Mouse (Mus musculus): Measurements from ENCODE around the gene Pcnp. TPM values are rescaled to one million over a fixed set of nuclear protein-coding genes. Genes with fewer than 3 reads are reported as not detected.
A peak's percentile ranks its signal among the peaks of the same experiment; 100 is the strongest.

Gene Pcnp
- polyA plus RNA-seq, 1 experiment from 2014 or later = 296 TPM

DNA sequence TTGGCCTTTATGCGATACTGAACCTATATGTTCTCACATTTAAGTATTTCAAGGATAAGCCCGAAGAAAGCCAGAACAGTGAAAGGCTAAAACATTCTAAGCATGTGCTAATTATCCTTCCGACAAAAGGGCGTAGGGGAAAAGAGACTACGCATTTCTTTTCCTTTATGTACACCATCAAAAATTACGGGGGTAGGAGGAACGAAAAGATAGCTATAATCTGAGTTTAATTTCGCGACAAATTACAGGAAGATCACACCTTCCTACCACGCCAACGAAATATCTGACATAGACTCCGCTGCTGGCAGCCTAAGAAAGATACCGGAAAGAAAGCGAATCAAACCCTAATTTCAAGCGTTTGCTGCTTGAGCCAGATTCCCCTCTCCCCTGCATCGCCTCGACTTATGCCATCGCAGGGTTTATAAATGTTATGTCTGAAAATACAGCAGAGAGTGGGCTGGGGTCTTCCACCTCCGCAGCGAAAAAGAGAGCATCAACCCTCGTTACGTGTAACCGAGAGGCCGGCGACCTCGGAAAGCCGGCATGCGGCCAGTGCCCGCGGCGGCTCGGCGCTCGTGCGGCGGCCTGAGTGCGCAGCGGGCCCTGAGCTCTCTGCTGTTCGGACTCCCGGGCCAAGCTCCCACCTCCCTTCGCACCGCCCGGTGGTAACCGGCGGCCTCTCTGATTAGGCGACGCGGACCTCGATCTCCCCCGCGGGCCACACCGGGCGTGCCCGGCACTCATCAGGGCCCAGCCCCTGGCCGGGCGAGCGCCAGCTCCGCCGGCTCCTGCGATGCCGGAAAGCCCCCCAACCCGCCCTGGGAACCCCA, 602 bp downstream of the Pcnp start:
- Histone ChIP-seq H3K9me3 (replicated peaks) (no peaks in the 10 kb centered on the region), H3K9ac (peak overlapping the region; percentile 92), H3K4me3 (peak overlapping the region; percentile 93), H3K4me2 (peak overlapping the region; percentile 63), H3K36me3 (ENCODE audit: poor library complexity, severe bottlenecking) (peaks cover 27% of the 10 kb centered on the region), H3K27me3 (no peaks in the 10 kb centered on the region), H3K4me1 (peaks cover 23% of the 10 kb centered on the region), H3K27ac (peak overlapping the region; percentile 89)
- WGBS = under 1% methylated on average over 62 of the region's 62 CpGs
- ATAC-seq = peak; percentile 81

DNA sequence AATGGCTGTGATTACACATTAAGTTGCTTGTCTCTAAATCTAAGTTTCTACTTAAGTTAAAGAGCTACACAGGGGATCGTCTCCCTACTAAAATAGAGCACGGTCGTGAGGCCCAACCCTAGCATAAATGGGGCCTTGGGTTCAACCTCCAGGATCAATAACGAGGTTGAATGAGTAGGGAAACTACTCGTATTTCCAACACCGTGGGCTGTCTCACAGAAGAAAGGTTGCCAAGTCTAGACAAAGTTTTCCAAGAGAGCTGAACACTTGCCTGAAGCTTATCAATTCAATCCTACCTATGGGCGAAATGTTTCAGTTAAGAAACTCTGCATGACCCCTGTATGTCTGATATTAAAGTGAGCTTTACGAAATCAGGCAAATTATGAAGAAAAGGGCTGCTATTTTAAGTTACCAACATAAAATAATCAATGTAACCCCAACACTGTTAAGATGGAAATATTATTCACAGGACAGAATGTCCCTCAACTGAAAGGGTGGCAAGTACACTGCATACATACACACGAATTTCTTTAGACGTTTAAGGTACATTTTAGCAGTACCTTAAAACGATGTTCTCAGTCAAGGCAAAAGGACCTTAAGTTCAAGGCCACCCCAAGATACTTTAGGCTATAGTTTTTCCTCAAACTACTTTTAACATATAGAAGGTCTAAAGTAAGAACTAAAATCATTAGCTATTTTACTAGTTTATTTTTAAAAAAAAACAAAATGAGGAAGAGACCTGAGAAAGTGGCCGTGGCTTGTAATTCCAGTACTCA, 1.5 kb downstream of the Pcnp start:
- no peak for ATAC-seq
- peak overlapping the region; percentile 92 for H3K9ac ChIP-seq
- no peaks in the 10 kb centered on the region for H3K27me3 ChIP-seq
- H3K9me3 ChIP-seq (replicated peaks) = no peaks in the 10 kb centered on the region
- peaks cover 23% of the 10 kb centered on the region for H3K4me1 ChIP-seq
- H3K36me3 ChIP-seq (ENCODE audit: poor library complexity, severe bottlenecking) = peaks cover 21% of the 10 kb centered on the region
- peak overlapping the region; percentile 63 for H3K4me2 ChIP-seq
- WGBS = 41% methylated on average over 12 of the region's 12 CpGs
- H3K4me3 ChIP-seq = peak overlapping the region; percentile 93
- no peak overlapping the region for H3K27ac ChIP-seq

DNA sequence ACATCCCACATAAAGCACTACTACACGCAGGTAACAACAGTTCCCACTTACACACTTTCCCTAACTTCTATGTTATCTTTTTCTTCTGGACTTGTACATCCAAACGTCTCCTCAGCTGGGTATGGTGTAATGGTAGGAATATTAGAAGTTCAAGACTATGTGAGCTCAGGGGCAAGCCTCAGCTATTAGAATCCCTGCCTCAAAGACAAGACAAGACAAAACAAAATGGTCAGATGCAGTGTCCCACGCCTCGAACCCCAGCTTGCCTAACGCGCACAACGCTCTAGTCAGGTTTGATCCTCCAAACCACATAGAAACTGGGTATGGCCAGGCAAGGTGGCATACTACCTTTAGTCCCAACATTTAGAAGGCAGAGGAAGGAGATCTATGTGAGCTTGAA, 9.9 kb downstream of the Pcnp start:
- peaks cover 54% of the 10 kb centered on the region for H3K36me3 ChIP-seq (ENCODE audit: poor library complexity, severe bottlenecking)
- WGBS = 97% methylated on average over 7 of the region's 7 CpGs
- no peak overlapping the region for H3K9ac ChIP-seq

DNA sequence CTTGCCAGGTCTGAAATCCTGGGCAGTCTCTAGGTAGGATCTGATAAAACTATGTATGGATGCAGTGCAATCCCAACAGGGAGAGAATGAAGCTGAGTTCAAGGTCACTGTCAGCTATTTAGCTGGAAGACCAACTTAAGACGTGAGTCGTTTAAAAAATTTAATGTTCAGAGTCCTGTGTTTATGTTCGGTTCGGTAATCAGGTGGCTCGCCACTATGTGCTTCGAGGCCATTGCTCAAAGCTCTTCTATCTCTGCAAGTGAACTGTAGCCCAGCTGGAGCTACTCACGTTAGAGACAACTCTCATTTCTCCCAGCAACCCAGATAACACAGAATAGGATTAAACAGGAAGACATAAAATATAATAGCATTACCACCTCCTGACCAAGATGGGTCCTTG, 15.5 kb downstream of the Pcnp start:
- H3K4me1 ChIP-seq = no peaks in the 10 kb centered on the region
- ATAC-seq = no peak
- H3K27me3 ChIP-seq = no peaks in the 10 kb centered on the region
- H3K27ac ChIP-seq = no peak overlapping the region
- no peaks in the 10 kb centered on the region for H3K9me3 ChIP-seq (replicated peaks)
- H3K4me3 ChIP-seq = no peak overlapping the region
- WGBS = 89% methylated on average over 7 of the region's 7 CpGs
- no peak overlapping the region for H3K4me2 ChIP-seq
- no peak overlapping the region for H3K9ac ChIP-seq
- peaks cover 59% of the 10 kb centered on the region for H3K36me3 ChIP-seq (ENCODE audit: poor library complexity, severe bottlenecking)

More for the DNA sequence above, 9.9 kb downstream of the Pcnp start:
- H3K27ac ChIP-seq = no peak overlapping the region
- H3K27me3 ChIP-seq = no peaks in the 10 kb centered on the region
- H3K4me2 ChIP-seq = no peak overlapping the region
- no peak for ATAC-seq
- no peaks in the 10 kb centered on the region for H3K4me1 ChIP-seq
- no peak overlapping the region for H3K4me3 ChIP-seq
- no peaks in the 10 kb centered on the region for H3K9me3 ChIP-seq (replicated peaks)

DNA sequence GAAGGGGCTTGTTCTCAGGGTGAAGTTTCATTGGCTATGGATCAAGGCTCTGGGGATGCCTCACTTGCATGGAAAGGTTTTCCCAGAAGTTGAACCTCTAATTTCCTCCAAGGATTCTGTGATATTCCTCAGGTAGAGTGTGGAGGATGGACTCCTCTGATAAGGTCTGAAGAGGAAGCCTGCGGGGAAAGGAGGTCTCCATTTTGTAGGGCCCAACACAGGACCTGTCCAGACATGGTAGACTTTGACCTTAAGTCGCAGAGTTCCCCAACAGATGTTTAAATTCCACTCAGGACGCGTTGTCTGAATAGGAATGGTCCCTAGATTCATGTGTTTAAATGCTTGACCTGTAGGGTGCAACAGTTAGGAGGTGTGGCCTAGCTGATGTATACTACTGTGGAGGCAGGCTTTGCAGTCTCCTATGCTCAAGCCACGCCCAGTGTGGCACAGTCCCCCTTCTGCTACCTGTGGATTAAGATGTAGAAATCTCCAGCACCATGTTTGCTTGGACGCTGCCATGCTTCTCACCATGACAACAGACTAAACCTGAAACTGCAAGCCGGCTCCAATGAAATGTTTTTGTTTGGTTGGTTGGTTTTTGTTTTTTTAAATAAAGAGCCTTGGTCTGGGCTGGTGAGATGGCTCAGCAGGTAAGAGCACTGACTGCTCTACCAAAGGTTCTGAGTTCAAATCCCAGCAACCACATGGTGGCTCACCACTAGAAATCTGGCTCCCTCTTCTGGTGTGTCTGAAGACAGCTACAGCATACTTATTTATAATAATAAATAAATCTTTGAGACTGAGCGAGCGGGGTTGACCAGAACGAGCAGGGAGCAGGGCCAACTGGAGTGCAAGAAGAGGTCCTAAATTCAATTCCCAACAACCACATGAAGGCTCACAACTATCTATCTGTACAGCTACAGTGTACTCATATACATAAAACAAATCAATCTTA, 16.5 kb downstream of the Pcnp start:
- ATAC-seq = peak; percentile 48; the same call in 1 of the 2 replicates
- Histone ChIP-seq H3K9ac (no peak overlapping the region), H3K27ac (no peak overlapping the region), H3K4me2 (no peak overlapping the region), H3K27me3 (no peaks in the 10 kb centered on the region), H3K4me1 (no peaks in the 10 kb centered on the region), H3K9me3 (replicated peaks) (no peaks in the 10 kb centered on the region), H3K36me3 (ENCODE audit: poor library complexity, severe bottlenecking) (peaks cover 51% of the 10 kb centered on the region), H3K4me3 (no peak overlapping the region)
- 91% methylated on average over 10 of the region's 10 CpGs for WGBS

DNA sequence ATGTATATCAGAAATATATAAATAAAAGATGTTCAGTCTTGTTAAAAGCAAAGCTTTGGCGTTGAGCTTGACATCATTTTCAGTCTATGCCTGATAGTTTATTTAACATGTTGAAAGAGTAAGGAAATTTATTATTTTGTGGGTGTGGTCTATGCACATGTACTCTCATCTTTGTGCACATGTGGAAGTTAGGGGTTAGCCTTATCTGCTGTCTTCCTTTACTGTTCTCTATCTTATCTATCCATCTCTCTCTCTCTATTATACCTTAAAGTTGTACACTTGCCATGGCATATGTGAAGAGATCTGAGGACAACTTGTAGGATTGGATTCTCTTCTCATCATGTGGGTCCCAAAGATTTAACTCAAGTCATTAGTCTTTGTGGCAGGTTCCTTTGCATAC, 20.7 kb downstream of the Pcnp start:
- Histone ChIP-seq H3K4me3 (no peak overlapping the region), H3K9ac (no peak overlapping the region), H3K9me3 (replicated peaks) (no peaks in the 10 kb centered on the region), H3K36me3 (ENCODE audit: poor library complexity, severe bottlenecking) (peaks cover 59% of the 10 kb centered on the region), H3K27ac (no peak overlapping the region), H3K27me3 (no peaks in the 10 kb centered on the region), H3K4me1 (no peaks in the 10 kb centered on the region), H3K4me2 (no peak overlapping the region)
- ATAC-seq = no peak
- WGBS = 95% methylated on average over 1 of the region's 1 CpGs

DNA sequence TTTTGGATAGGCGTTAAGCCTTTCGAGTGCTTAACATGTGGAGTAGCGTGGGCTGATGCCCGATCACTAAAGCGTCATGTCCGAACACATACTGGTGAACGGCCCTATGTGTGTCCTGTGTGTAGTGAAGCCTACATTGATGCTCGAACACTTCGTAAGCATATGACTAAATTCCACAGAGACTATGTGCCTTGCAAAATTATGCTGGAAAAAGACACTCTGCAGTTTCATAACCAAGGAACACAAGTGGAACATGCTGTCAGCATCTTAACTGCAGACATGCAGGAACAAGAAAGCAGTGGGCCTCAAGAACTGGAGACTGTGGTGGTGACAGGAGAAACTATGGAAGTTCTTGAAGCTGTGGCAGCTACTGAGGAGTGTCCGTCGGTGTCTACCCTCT, 22.7 kb downstream of the Pcnp start:
- no peak overlapping the region for H3K4me2 ChIP-seq
- ATAC-seq = no peak
- H3K9ac ChIP-seq = no peak overlapping the region
- no peaks in the 10 kb centered on the region for H3K27me3 ChIP-seq
- H3K4me1 ChIP-seq = no peaks in the 10 kb centered on the region
- H3K27ac ChIP-seq = no peak overlapping the region
- no peak overlapping the region for H3K4me3 ChIP-seq
- 94% methylated on average over 11 of the region's 11 CpGs for WGBS
- H3K9me3 ChIP-seq (replicated peaks) = no peaks in the 10 kb centered on the region
- H3K36me3 ChIP-seq (ENCODE audit: poor library complexity, severe bottlenecking) = peaks cover 59% of the 10 kb centered on the region

DNA sequence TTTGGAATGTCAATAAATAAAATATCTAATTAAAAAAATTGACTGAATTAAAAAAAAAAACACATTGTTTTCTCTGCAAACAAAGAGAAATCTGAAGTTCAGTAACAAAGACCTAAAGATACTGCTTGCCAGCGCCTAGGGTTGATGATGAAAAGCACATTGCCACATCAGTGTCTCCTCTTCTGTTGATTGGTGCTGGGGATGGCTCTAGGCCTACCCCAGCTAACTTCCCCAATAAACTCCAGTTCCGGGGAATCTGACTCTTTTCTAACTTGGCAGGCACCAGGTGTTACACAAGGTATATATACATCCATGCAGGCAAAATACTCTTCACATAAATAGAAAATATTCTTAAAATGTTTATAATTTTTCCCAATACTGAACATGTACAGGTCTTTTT, 35.3 kb downstream of the Pcnp start:
- Histone ChIP-seq H3K9me3 (replicated peaks) (no peaks in the 10 kb centered on the region), H3K9ac (no peak overlapping the region), H3K27me3 (no peaks in the 10 kb centered on the region), H3K36me3 (ENCODE audit: poor library complexity, severe bottlenecking) (peaks cover 46% of the 10 kb centered on the region), H3K4me3 (no peak overlapping the region), H3K4me2 (no peak overlapping the region), H3K27ac (no peak overlapping the region), H3K4me1 (no peaks in the 10 kb centered on the region)
- WGBS = 94% methylated on average over 2 of the region's 2 CpGs
- ATAC-seq = no peak

DNA sequence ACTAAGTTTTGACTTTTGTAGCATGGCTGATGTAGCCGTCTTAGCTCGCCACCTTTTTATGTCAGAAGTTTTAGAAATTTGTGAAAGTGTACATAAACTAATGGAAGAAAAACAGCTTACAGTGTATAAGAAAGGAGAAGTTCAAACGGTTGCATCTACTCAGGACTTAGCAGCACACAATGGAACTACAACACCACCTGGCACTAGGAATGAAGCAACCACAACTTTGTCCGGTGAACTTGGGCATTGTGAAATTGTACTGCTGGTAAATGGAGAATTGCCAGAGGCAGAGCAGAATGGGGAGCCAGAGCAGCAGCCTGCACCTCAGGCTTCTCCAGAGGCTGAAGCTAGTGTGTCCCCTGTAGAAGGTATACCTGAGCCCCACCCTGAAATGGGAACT, 39.2 kb downstream of the Pcnp start:
- Histone ChIP-seq H3K27me3 (no peaks in the 10 kb centered on the region), H3K9ac (no peak overlapping the region), H3K4me2 (no peak overlapping the region), H3K36me3 (ENCODE audit: poor library complexity, severe bottlenecking) (peaks cover 37% of the 10 kb centered on the region), H3K9me3 (replicated peaks) (no peaks in the 10 kb centered on the region), H3K27ac (no peak overlapping the region), H3K4me1 (no peaks in the 10 kb centered on the region), H3K4me3 (no peak overlapping the region)
- ATAC-seq = no peak
- WGBS = 96% methylated on average over 4 of the region's 4 CpGs

DNA sequence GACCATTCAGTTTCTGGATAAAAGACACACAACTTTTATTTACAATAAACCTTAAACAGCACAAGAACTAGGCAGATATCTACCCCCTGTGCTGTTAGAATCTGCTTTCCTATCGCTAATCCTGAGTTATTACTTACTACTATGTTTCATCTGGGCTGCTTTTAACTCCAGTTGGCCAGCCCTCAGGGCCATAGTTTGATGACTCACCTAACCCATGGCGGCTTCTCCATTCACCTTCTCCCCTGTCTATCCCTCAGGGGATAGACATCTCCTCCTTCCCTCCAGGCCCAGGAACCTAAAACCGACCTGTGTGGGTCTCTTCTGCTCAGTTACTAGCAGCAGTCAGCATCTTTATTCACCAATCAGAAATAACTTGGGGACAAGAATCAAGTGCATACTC, 43.5 kb downstream of the Pcnp start:
- H3K4me3 ChIP-seq = no peak overlapping the region
- no peak for ATAC-seq
- no peaks in the 10 kb centered on the region for H3K9me3 ChIP-seq (replicated peaks)
- H3K27ac ChIP-seq = no peak overlapping the region
- no peak overlapping the region for H3K9ac ChIP-seq
- no peaks in the 10 kb centered on the region for H3K27me3 ChIP-seq
- H3K4me1 ChIP-seq = no peaks in the 10 kb centered on the region
- 96% methylated on average over 3 of the region's 3 CpGs for WGBS
- H3K36me3 ChIP-seq (ENCODE audit: poor library complexity, severe bottlenecking) = peaks cover 37% of the 10 kb centered on the region
- no peak overlapping the region for H3K4me2 ChIP-seq

DNA sequence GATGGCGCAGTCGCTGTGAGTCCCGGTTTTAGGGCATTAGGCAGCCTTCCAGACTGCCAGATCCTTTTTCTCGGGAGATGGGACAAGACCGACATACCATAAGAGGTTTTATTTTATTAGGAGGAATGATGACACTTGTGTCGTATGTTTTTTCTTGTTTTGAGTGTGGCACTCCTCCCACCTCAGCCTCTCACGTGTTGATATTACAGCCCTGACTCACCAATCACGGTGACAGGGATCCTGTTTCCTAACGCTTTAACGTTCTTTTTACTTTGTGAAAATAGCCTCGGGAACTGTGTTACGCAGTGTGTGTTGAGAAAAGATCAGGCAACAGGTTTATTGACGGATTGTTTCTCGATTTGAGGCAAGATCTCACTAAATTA, 54.6 kb downstream of the Pcnp start:
- Histone ChIP-seq H3K9me3 (replicated peaks) (no peaks in the 10 kb centered on the region), H3K27me3 (no peaks in the 10 kb centered on the region), H3K4me2 (peak overlapping the region; percentile 83), H3K36me3 (ENCODE audit: poor library complexity, severe bottlenecking) (peaks cover 37% of the 10 kb centered on the region), H3K27ac (peak overlapping the region; percentile 87), H3K4me3 (peak overlapping the region; percentile 99), H3K9ac (peak overlapping the region; percentile 92), H3K4me1 (peaks cover 28% of the 10 kb centered on the region)
- 9% methylated on average over 14 of the region's 14 CpGs for WGBS
- no peak for ATAC-seq
